Mouse (Mus musculus) embryonic facial prominence, embryonic 14.5 days (tissue): ENCODE results near the gene Hdgfl1. TPM values are rescaled to one million over a fixed set of nuclear protein-coding genes. Genes with fewer than 3 reads are reported as not detected.

Experiments used
- ATAC-seq: fragments of 200-750 bp; cut with Nextera tagmentation; 2 replicates; pipeline ENCODE4 v1.8.0; 2017; ENCODE audit warnings: low read depth, moderate number of reproducible peaks, moderate TSS enrichment
- DNase-seq: peaks from one replicate; pipeline ENCODE4 v3.0.0-alpha.2; 2015; ENCODE audit warnings: low spot score
- H3K27ac ChIP-seq: fragments of 300-500 bp; sonication (generic); replicated peaks from 2 replicates; pipeline ENCODE4 v1.5.1; 2014; ENCODE audit warnings: low read depth, mild to moderate bottlenecking, low read length, moderate library complexity
- H3K27me3 ChIP-seq: fragments of 300-500 bp; sonication (generic); replicated peaks from 2 replicates; pipeline ENCODE4 v1.6.1; 2014; ENCODE audit warnings: low read length; ENCODE audit not compliant: control insufficient read depth, insufficient read depth
- H3K36me3 ChIP-seq: fragments of 300-500 bp; sonication (generic); 2 replicates; pipeline ENCODE4 v1.6.1; 2014; ENCODE audit warnings: low read length, mixed read lengths; ENCODE audit not compliant: control insufficient read depth, insufficient read depth
- H3K4me1 ChIP-seq: fragments of 300-500 bp; sonication (generic); 2 replicates; pipeline ENCODE4 v1.6.1; 2014; ENCODE audit warnings: antibody characterized with exemption, low read length; ENCODE audit not compliant: control insufficient read depth, insufficient read depth
- H3K4me2 ChIP-seq: fragments of 300-500 bp; sonication (generic); 2 replicates; pipeline ENCODE4 v1.6.1; 2014; ENCODE audit warnings: low read depth, mild to moderate bottlenecking, low read length, moderate library complexity, mixed read lengths
- H3K4me3 ChIP-seq: fragments of 300-500 bp; sonication (generic); 2 replicates; pipeline ENCODE4 v1.5.1; 2014; ENCODE audit warnings: low read depth, mild to moderate bottlenecking, low read length
- H3K9ac ChIP-seq: fragments of 300-500 bp; sonication (generic); 2 replicates; pipeline ENCODE4 v1.6.1; 2014; ENCODE audit warnings: low read depth, mild to moderate bottlenecking, low read length, moderate library complexity, mixed read lengths
- H3K9me3 ChIP-seq: fragments of 300-500 bp; sonication (generic); 2 replicates; pipeline ENCODE4 v1.6.1; 2016; ENCODE audit warnings: low read length; ENCODE audit not compliant: control insufficient read depth
- WGBS: fragments of 180-500 bp; shearing (Covaris S2); extraction: QIAGEN DNeasy Blood & Tissue Kit; methylation state at CpG from one replicate; pipeline ENCODE4 v1.1.7; 2014; 5-methylcytosine and 5-hydroxymethylcytosine counted together
- polyA plus RNA-seq: library from polyadenylated mRNA; unstranded; fragments of >200 nt; fragmentation: Nextera tagmentation; extraction: Ambion mirVana; gene quantifications from 2 replicates; pipeline ENCODE4 v1.2.1, GENCODE M21; 2014

The Hdgfl1 gene
- polyA plus RNA-seq = not detected in 2 replicates

DNA sequence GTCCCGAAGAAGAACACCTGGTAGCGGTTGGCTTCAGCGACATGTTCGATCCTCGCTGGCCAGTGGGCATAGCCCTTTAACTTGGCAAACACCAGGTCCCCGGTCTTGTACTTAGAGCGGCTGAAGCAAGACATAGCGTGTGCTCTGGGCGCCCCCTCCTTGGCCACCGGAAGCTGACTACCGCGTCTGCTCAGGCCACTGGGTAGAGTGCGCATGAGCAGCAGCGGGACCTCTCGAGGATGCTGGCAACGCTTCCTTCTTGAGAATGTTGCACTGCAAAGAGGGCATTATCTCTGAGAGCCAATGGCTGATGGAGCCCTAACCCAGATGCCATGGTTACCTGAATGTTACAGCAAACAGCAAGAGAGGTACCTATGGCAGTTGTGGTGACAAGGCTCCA lies at the start of gene Hdgfl1:
Gene Hdgfl1 (minus strand): TSS at position 211 of the 400 bp plus-strand sequence.
- Histone ChIP-seq H3K27ac (no peak within 1 kb of the TSS), H3K4me3 (no peak within 1 kb of the TSS), H3K4me2 (no peak within 1 kb of the TSS), H3K36me3 (no peaks in the 10 kb centered on the region), H3K9me3 (no peaks in the 10 kb centered on the region), H3K4me1 (no peaks in the 10 kb centered on the region), H3K9ac (no peak within 1 kb of the TSS), H3K27me3 (no peaks in the 10 kb centered on the region)
- 91% methylated on average over 16 of the region's 16 CpGs for WGBS
- no peak for DNase-seq
- no peak for ATAC-seq

DNA sequence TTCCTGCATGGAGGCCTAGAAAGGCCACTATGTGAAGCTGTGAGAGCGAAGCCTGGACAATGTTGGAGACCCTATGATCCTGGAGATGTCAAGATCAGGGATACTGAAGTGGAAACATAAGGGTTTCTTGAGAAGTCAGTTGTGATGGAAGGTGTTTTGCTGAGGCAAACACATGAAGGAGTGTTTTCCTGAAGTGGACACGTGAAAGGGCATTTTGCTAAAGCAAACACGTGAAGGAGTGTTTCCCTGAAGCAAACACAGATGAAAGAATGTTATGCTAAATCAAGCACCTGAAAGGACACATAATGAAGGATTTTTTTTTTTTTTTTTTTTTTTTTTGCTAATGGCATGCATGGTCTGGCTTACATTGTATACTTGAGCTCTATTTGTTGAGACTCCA lies 25.5 kb upstream of the Hdgfl1 start:
- H3K36me3 ChIP-seq = no peaks in the 10 kb centered on the region
- H3K27ac ChIP-seq = no peak overlapping the region
- no peak overlapping the region for H3K4me2 ChIP-seq
- no peak for ATAC-seq
- H3K4me3 ChIP-seq = no peak overlapping the region
- peaks cover 13% of the 10 kb centered on the region; the same call in 1 of the 2 replicates for H3K9me3 ChIP-seq
- H3K9ac ChIP-seq = no peak overlapping the region
- no peak for DNase-seq
- H3K27me3 ChIP-seq = no peaks in the 10 kb centered on the region
- WGBS = 77% methylated on average over 3 of the region's 3 CpGs
- no peaks in the 10 kb centered on the region for H3K4me1 ChIP-seq

DNA sequence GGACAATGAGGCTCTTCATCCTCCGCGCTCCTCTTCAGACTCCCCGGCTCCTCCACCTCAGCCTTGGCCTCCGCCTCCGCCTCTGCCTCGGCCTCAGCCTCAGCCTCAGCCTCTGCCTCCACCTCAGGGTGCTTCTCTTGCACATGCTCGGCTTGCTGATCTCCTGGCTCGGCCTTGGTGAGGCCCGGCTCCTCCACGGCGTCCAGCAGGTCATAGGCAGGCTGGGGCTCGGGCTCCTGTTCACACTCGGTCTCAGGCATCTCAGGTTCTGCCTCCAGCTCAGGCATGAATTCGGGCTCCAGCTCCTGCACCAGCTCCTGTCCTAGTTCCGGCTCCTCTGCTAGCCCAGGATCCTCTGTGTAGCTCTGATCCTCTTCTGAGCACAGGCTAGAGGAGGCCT lies 541 bp downstream of the Hdgfl1 start:
- 95% methylated on average over 15 of the region's 15 CpGs for WGBS
- no peak overlapping the region for H3K4me3 ChIP-seq
- no peaks in the 10 kb centered on the region for H3K9me3 ChIP-seq
- no peak overlapping the region for H3K27ac ChIP-seq
- H3K9ac ChIP-seq = no peak overlapping the region
- no peaks in the 10 kb centered on the region for H3K36me3 ChIP-seq
- DNase-seq (no peak), ATAC-seq (no peak)
- no peaks in the 10 kb centered on the region for H3K4me1 ChIP-seq
- no peaks in the 10 kb centered on the region for H3K27me3 ChIP-seq
- no peak overlapping the region for H3K4me2 ChIP-seq

DNA sequence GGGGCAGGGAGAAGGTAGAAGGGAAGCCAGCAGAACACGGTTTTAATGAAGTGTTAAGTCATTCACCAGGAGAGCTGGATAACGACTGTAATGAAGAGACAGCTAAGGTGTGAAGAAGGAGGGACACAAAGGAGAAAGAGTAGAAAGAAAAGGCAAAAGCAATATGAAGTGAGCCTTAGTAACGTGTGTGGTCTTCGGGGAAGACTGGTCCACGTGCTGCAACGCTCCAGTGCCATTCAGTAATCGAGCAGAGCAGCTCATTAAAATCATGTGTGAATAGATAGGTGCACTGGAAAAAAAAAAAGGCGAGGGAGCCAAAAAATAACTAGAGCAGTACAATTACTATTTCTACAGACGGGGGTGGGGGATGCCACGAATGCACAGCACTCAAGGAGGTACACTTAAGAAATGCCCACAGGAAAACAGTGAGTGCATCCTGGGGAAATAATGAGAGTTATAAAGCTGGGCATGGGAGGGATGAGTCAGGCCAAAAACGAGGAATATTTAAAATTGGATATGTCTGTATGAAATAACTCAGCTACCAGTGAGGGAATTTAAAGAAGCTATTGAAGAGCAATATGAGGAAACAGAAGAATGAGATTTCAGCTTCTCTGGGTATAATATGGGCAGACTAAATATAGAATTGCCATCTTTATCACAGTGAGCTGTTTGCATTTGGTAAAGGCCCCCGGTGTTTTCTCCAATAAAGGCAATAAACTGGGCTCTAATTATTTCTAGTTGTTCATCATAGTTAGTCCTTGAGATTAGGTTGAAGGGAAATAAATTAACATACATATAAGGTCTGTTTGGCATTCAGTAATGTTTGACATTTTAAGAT lies 7.8 kb downstream of the Hdgfl1 start:
- H3K9me3 ChIP-seq = no peaks in the 10 kb centered on the region
- no peaks in the 10 kb centered on the region for H3K27me3 ChIP-seq
- H3K36me3 ChIP-seq = no peaks in the 10 kb centered on the region
- no peak for DNase-seq
- no peak overlapping the region for H3K27ac ChIP-seq
- no peak overlapping the region for H3K4me2 ChIP-seq
- WGBS = 69% methylated on average over 12 of the region's 12 CpGs
- H3K9ac ChIP-seq = no peak overlapping the region
- H3K4me1 ChIP-seq = no peaks in the 10 kb centered on the region
- no peak for ATAC-seq
- no peak overlapping the region for H3K4me3 ChIP-seq

DNA sequence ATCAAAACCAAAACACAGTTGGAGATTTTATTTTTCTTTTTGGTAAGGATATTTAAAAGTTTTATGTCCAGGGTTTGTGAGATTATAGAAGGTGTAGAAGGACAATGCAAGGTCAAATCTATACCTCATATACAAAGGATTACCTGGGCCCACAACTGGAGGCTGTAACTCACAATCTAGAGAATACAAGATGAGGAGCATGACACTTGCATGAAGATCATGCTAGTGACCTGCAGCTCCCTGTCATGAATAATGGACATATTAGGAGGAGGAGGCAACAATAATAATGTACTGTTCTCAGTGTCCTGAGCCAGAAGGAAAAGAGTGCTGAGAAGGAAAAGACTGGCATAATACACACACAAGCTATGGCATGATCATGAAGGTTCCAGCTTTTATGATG lies 17.1 kb downstream of the Hdgfl1 start:
- H3K9me3 ChIP-seq = no peaks in the 10 kb centered on the region
- H3K27ac ChIP-seq = no peak overlapping the region
- H3K36me3 ChIP-seq = no peaks in the 10 kb centered on the region
- H3K4me3 ChIP-seq = no peak overlapping the region
- DNase-seq = no peak
- no peak for ATAC-seq
- no peak overlapping the region for H3K4me2 ChIP-seq
- no peak overlapping the region for H3K9ac ChIP-seq
- no peaks in the 10 kb centered on the region for H3K4me1 ChIP-seq
- no peaks in the 10 kb centered on the region for H3K27me3 ChIP-seq

DNA sequence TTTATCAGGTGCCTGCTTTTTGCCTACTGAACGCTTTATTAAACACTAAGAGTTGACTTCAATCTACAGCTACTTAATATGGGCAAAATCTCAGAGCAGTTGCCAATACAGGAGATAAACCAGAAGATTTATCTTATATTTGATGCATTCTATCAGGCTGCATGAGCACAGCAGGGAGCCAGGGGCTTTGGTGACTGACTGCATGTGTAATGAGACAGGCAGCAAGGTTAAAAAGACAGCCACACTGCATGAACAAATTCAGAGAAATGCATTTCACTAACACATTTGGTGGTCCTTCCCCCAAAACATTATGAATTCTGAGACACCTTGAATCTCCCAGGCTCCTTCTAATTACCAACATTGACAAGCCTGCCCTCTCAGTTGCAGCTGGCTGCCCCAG lies 17.6 kb downstream of the Hdgfl1 start:
- no peak overlapping the region for H3K4me2 ChIP-seq
- H3K9ac ChIP-seq = no peak overlapping the region
- no peaks in the 10 kb centered on the region for H3K27me3 ChIP-seq
- H3K27ac ChIP-seq = no peak overlapping the region
- no peaks in the 10 kb centered on the region for H3K4me1 ChIP-seq
- DNase-seq (no peak), ATAC-seq (no peak)
- 94% methylated on average over 1 of the region's 1 CpGs for WGBS
- H3K4me3 ChIP-seq = no peak overlapping the region
- no peaks in the 10 kb centered on the region for H3K36me3 ChIP-seq
- no peaks in the 10 kb centered on the region for H3K9me3 ChIP-seq

DNA sequence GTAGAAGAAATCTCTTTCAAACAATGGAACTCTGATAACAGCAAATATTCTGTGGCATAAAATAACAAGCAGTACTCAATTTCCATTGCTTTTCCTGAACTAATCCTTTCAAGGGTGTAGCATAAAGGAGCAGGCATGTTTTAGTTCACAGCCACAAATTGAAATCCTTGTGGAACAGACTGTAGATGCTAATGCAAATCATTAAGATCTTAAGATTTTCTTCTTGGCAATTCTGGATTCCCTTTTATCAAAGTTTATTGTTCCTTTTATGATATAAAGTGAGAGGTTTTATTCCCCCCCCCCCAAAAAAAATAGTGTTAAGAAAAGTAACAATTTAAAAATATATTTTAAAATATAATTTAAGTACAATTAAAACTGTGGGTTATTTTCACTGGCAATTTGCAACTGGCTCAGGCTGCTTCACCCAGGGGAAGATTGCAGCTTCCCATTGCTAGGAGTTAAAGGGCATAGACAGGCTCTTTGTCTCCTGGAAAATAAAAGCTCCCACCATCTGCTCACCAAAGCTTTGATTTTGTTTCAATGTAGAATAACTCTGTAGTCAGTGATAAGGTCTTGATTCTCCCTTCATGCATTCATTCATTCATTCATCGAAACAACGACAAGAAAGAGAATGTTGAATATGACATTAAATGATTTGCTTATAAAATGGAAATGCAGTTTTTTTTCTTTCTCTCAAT lies 24.1 kb downstream of the Hdgfl1 start:
- H3K4me2 ChIP-seq = no peak overlapping the region
- no peaks in the 10 kb centered on the region for H3K36me3 ChIP-seq
- no peak overlapping the region for H3K9ac ChIP-seq
- ATAC-seq (no peak), DNase-seq (no peak)
- WGBS = 93% methylated on average over 2 of the region's 2 CpGs
- no peaks in the 10 kb centered on the region for H3K27me3 ChIP-seq
- H3K4me1 ChIP-seq = no peaks in the 10 kb centered on the region
- no peaks in the 10 kb centered on the region for H3K9me3 ChIP-seq
- no peak overlapping the region for H3K4me3 ChIP-seq
- no peak overlapping the region for H3K27ac ChIP-seq

DNA sequence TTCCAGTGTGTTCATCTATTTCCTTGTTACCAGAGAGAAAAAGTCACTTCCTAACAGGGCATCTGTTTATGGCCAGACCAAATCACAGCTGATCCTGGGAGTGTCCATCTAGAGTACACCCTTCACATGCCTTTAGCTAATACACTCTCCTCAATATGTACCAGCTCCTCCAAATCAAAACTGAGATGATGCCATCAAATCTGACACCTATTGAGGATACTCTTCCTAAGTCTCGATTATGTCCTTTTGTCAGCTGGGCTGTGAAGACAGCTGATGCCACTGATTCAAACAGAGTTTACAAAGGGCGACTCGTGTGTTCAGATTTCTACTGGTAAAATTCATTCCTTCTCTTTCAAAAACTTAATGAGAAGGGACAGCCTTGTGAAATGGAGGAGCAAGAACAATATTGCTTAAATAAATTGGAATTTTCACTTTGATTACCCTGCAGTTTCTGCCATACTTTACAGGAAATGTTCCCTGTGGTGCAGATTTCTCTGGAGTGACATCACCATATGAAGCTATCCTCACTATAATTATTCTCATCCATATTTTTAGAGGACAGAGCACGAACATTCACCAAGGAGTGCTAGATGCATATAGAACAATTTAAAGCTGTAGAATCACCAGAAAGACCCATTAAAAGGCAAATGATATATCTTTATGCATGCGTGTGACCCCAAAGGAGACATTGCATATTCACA lies 24.8 kb downstream of the Hdgfl1 start:
- no peak overlapping the region for H3K9ac ChIP-seq
- H3K27ac ChIP-seq = no peak overlapping the region
- H3K36me3 ChIP-seq = no peaks in the 10 kb centered on the region
- no peaks in the 10 kb centered on the region for H3K27me3 ChIP-seq
- no peak overlapping the region for H3K4me3 ChIP-seq
- no peaks in the 10 kb centered on the region for H3K4me1 ChIP-seq
- no peaks in the 10 kb centered on the region for H3K9me3 ChIP-seq
- DNase-seq = no peak
- no peak overlapping the region for H3K4me2 ChIP-seq
- ATAC-seq = no peak
- WGBS = 70% methylated on average over 5 of the region's 5 CpGs
